Mouse (Mus musculus) C2C12 (cell line): ENCODE measurements around the gene Eid2.
"Not testable (repeated sequence)": the region's sequence is repeated elsewhere in the genome, so short reads cannot be mapped to it uniquely, and the experiment has no call there.

Experiments
- CEBPB ChIP-seq: IDR thresholded peaks from one replicate; pipeline ENCODE4 v1.6.1; 2011; ENCODE audit warnings: low read depth, mild to moderate bottlenecking, control low read depth, moderate library complexity
- CTCF ChIP-seq: IDR thresholded peaks from one replicate; pipeline ENCODE4 v1.5.1; 2011; ENCODE audit not compliant: control insufficient read depth, insufficient read depth, insufficient read length
- FOSL1 ChIP-seq: IDR thresholded peaks from one replicate; pipeline ENCODE4 v1.8.0; 2011; ENCODE audit warnings: mild to moderate bottlenecking, low read length; ENCODE audit not compliant: poor library complexity, insufficient read depth, severe bottlenecking
- MAX ChIP-seq: IDR thresholded peaks from one replicate; pipeline ENCODE4 v1.6.1; 2011; ENCODE audit warnings: mild to moderate bottlenecking, control low read depth
- MYOD1 ChIP-seq: IDR thresholded peaks from one replicate; pipeline ENCODE4 v1.6.1; 2011; ENCODE audit warnings: low read depth; ENCODE audit not compliant: control insufficient read depth, insufficient read length
- MYOG ChIP-seq: IDR thresholded peaks from one replicate; pipeline ENCODE4 v1.6.1; 2011; ENCODE audit not compliant: control insufficient read depth, insufficient read length; ENCODE audit errors: extremely low read depth
- USF1 ChIP-seq: IDR thresholded peaks from one replicate; pipeline ENCODE4 v1.6.1; 2011; ENCODE audit warnings: low read depth, mild to moderate bottlenecking, control low read depth, moderate library complexity

GRCm38 (mm10) chr7:28218951-28219740 is 48.5 kb upstream of the Eid2 start:
- TF ChIP-seq CTCF, USF1, MYOD1, MAX, CEBPB, MYOG, FOSL1: not testable (repeated sequence)
